Mouse (Mus musculus) midbrain, embryonic 14.5 days (tissue): Measurements from ENCODE around the gene Ttc30a2. TPM values are rescaled to one million over a fixed set of nuclear protein-coding genes. Genes with fewer than 3 reads are reported as not detected.

ENCODE experiments used
- ATAC-seq: fragments of 200-750 bp; cut with Nextera tagmentation; 2 replicates; pipeline ENCODE4 v1.8.0; 2017; ENCODE audit warnings: moderate number of reproducible peaks, moderate library complexity; ENCODE audit not compliant: low FRiP score, low TSS enrichment
- DNase-seq: peaks from one replicate; pipeline ENCODE4 v3.0.0-alpha.2; 2015
- H3K27ac ChIP-seq: fragments of 300-500 bp; sonication (generic); replicated peaks from 2 replicates; pipeline ENCODE4 v1.5.1; 2014; ENCODE audit warnings: mild to moderate bottlenecking, low read depth, low read length, moderate library complexity
- H3K27me3 ChIP-seq: fragments of 300-500 bp; sonication (generic); 2 replicates; pipeline ENCODE4 v1.6.1; 2014; ENCODE audit warnings: low read length, control low read depth, mixed read lengths; ENCODE audit not compliant: control insufficient read depth, insufficient read depth
- H3K36me3 ChIP-seq: fragments of 300-500 bp; sonication (generic); 2 replicates; pipeline ENCODE4 v1.6.1; 2014; ENCODE audit warnings: low read length, control low read depth; ENCODE audit not compliant: control insufficient read depth, insufficient read depth
- H3K4me1 ChIP-seq: fragments of 300-500 bp; sonication (generic); 2 replicates; pipeline ENCODE4 v1.6.1; 2014; ENCODE audit warnings: mild to moderate bottlenecking, antibody characterized with exemption, low read length, control low read depth; ENCODE audit not compliant: control insufficient read depth, insufficient read depth
- H3K4me2 ChIP-seq: fragments of 300-500 bp; sonication (generic); 2 replicates; pipeline ENCODE4 v1.6.1; 2014; ENCODE audit warnings: mild to moderate bottlenecking, low read length, moderate library complexity
- H3K4me3 ChIP-seq: fragments of 300-500 bp; sonication (generic); replicated peaks from 2 replicates; pipeline ENCODE4 v1.5.1; 2014; ENCODE audit warnings: low read depth, low read length
- H3K9ac ChIP-seq: fragments of 300-500 bp; sonication (generic); replicated peaks from 2 replicates; pipeline ENCODE4 v1.6.1; 2014; ENCODE audit warnings: mild to moderate bottlenecking, low read length, moderate library complexity
- H3K9me3 ChIP-seq: fragments of 300-500 bp; sonication (generic); 2 replicates; pipeline ENCODE4 v1.6.1; 2016; ENCODE audit warnings: low read length, control low read depth, mixed read lengths; ENCODE audit not compliant: control insufficient read depth
- WGBS: fragments of 180-500 bp; shearing (Covaris S2); extraction: QIAGEN DNeasy Blood & Tissue Kit; methylation state at CpG from one replicate; pipeline ENCODE4 v1.1.7; 2014; 5-methylcytosine and 5-hydroxymethylcytosine counted together
- polyA plus RNA-seq: library from polyadenylated mRNA; unstranded; fragments of >200 nt; fragmentation: Nextera tagmentation; extraction: Ambion mirVana; gene quantifications from 2 replicates; pipeline ENCODE4 v1.2.1, GENCODE M21; 2014

Ttc30a2 gene
- polyA plus RNA-seq, 1 experiment from 2014 or later = 1.2 TPM

DNA sequence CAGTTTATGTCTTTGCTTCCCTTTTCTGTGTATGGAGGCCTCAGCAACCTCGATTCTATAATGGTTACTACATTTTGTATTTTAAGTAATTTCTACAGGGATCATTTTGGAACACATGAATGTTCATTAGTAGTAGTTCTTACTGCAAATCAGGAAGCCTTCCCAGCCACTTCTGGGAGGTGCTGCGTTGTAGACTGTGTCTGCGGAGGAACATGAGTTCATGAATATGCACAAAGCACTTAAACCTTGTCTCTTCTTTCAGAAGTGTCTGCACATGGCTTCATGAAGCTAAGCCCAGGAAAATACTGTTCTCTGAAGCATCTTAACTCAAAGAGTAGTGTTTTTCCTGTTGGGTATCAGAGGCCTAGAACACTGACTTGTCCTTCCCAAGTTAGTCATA is 50.0 kb downstream of the Ttc30a2 start:
- Histone ChIP-seq H3K4me1 (0 out of 2 replicates have a peak, but pooled peaks cover 2% of the 10 kb centered on the region), H3K9me3 (no peaks in the 10 kb centered on the region), H3K9ac (no peak overlapping the region), H3K27ac (no peak overlapping the region), H3K4me3 (no peak overlapping the region), H3K36me3 (peaks cover 22% of the 10 kb centered on the region), H3K27me3 (no peaks in the 10 kb centered on the region), H3K4me2 (no peak overlapping the region)
- DNase-seq (no peak), ATAC-seq (no peak)
- 93% methylated on average over 3 of the region's 3 CpGs for WGBS

DNA sequence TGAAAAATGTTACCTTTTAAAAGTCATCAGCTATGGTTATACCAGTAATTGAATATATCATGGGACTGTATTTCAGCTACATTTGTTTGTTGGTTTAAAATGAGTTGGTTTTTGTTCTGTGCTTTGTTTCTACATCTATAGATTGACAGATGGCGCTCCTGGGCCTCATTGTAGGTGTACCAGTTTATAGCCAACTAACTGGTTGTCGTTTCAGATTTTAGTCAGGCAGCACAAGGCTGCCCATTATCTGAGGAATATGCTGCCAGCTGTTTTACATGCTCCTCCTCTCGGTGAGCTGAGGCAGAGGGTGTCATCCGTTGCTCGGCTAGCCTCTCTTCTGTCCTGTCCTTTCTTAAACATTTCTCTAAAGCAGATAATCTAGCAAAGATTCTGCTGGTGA is 51.9 kb downstream of the Ttc30a2 start:
- ATAC-seq (no peak), DNase-seq (peak; percentile 7)
- 80% methylated on average over 5 of the region's 5 CpGs for WGBS
- Histone ChIP-seq H3K4me2 (no peak overlapping the region), H3K9ac (no peak overlapping the region), H3K27me3 (no peaks in the 10 kb centered on the region), H3K27ac (no peak overlapping the region), H3K36me3 (peaks cover 22% of the 10 kb centered on the region), H3K4me3 (no peak overlapping the region), H3K4me1 (0 out of 2 replicates have a peak, but pooled peaks cover 2% of the 10 kb centered on the region), H3K9me3 (no peaks in the 10 kb centered on the region)

Other genes starting within 250 kb of the Ttc30a2 start
- 32.8 and 38.0 TPM in 2 replicates for gene Agps, start 146.0 kb downstream of the Ttc30a2 start, polyA plus RNA-seq
- gene Ttc30b, start 39.6 kb downstream of the Ttc30a2 start, polyA plus RNA-seq = 17.0 and 21.2 TPM in 2 replicates
- gene Ttc30a1, start 3.8 kb upstream of the Ttc30a2 start, polyA plus RNA-seq = 8.6 and 9.7 TPM in 2 replicates